Mouse (Mus musculus) midbrain, postnatal 0 days (tissue): ENCODE measurements around the gene Nob1. TPM values are rescaled to one million over a fixed set of nuclear protein-coding genes. Genes with fewer than 3 reads are reported as not detected.

ENCODE experiments used
- ATAC-seq: fragments of 200-750 bp; cut with Nextera tagmentation; 2 replicates; pipeline ENCODE4 v1.8.0; 2017; ENCODE audit warnings: moderate number of reproducible peaks, mild to moderate bottlenecking, moderate TSS enrichment, moderate library complexity; ENCODE audit not compliant: low FRiP score
- DNase-seq: peaks from one replicate; pipeline ENCODE4 v3.0.0-alpha.2; 2015; ENCODE audit warnings: low spot score
- H3K27ac ChIP-seq: fragments of 300-500 bp; sonication (generic); 2 replicates; pipeline ENCODE4 v1.5.1; 2014; ENCODE audit warnings: low read depth, mild to moderate bottlenecking, low read length, mixed read lengths
- H3K27me3 ChIP-seq: fragments of 300-500 bp; sonication (generic); 2 replicates; pipeline ENCODE4 v1.6.1; 2014; ENCODE audit warnings: low read length, control low read depth, mixed read lengths; ENCODE audit not compliant: insufficient read depth
- H3K36me3 ChIP-seq: fragments of 300-500 bp; sonication (generic); 2 replicates; pipeline ENCODE4 v1.6.1; 2014; ENCODE audit warnings: low read length, control low read depth, mixed read lengths; ENCODE audit not compliant: insufficient read depth
- H3K4me1 ChIP-seq: fragments of 300-500 bp; sonication (generic); 2 replicates; pipeline ENCODE4 v1.6.1; 2014; ENCODE audit warnings: mild to moderate bottlenecking, control low read depth, antibody characterized with exemption, low read length, mixed read lengths; ENCODE audit not compliant: insufficient read depth
- H3K4me2 ChIP-seq: fragments of 300-500 bp; sonication (generic); 2 replicates; pipeline ENCODE4 v1.6.1; 2014; ENCODE audit warnings: low read depth, mild to moderate bottlenecking, low read length, mixed read lengths; ENCODE audit not compliant: poor library complexity, severe bottlenecking
- H3K4me3 ChIP-seq: fragments of 300-500 bp; sonication (generic); 2 replicates; pipeline ENCODE4 v1.5.1; 2014; ENCODE audit warnings: low read depth, mild to moderate bottlenecking, low read length, moderate library complexity
- H3K9ac ChIP-seq: fragments of 300-500 bp; sonication (generic); replicated peaks from 2 replicates; pipeline ENCODE4 v1.6.1; 2014; ENCODE audit warnings: mild to moderate bottlenecking, low read length, moderate library complexity, mixed read lengths; ENCODE audit not compliant: poor library complexity, severe bottlenecking
- H3K9me3 ChIP-seq: fragments of 300-500 bp; sonication (generic); 2 replicates; pipeline ENCODE4 v1.6.1; 2016; ENCODE audit warnings: low read length, control low read depth
- CTCF ChIP-seq: IDR thresholded peaks from 2 replicates; pipeline ENCODE4 v1.5.1; 2016; ENCODE audit warnings: antibody characterized with exemption, mild to moderate bottlenecking
- WGBS: fragments of 180-500 bp; shearing (Covaris S2); extraction: QIAGEN DNeasy Blood & Tissue Kit; methylation state at CpG from one replicate; pipeline ENCODE4 v1.1.7; 2014; 5-methylcytosine and 5-hydroxymethylcytosine counted together
- polyA plus RNA-seq: library from polyadenylated mRNA; unstranded; fragments of >200 nt; fragmentation: Nextera tagmentation; extraction: Ambion mirVana; gene quantifications from 2 replicates; pipeline ENCODE4 v1.2.1, GENCODE M21; 2015
- total RNA-seq: library from RNA; depleted of rRNA; stranded (reverse); fragments of >200 nt; gene quantifications from 2 replicates; pipeline ENCODE4 v1.2.3, GENCODE M21; 2014; rRNA removed

Gene Nob1
- total RNA-seq (19.5 and 22.0 TPM in 2 replicates), polyA plus RNA-seq (47.3 and 52.7 TPM in 2 replicates)

DNA sequence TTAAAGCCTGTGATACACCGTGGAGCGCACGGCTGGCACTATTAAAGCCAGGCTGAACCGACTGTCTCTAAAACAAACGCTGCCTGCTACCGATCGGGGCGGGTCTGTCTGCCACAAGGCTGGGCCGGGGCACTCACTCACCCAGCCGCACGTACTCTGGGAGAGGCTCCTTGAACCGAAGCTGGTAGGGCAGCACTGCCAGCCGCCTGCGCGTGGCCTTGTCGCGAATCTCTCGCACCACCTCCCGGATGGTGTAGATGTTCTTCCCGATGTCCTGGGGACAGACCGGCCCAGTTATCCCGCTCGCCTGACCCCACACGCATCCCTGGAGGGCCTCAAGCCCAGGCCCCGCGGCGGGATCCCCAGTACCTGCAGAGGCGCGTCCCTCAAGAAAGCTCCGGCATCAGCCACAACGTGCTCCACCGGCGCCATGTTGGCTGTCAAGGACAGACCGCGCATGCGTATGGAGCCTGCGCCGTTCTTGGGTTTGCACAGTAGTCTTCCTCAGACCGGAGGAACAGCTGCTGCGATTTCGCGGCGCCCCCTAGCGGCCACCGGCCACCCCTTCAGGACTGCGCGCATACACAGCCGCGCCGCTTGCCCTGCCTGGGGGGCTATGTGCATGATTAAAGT is at the start of gene Nob1:
TSS of gene Nob1 (minus strand) at position 455 of the 633 bp plus-strand sequence.
- peaks cover 20% of the 10 kb centered on the region for H3K36me3 ChIP-seq
- DNase-seq = peak; percentile 98
- H3K27me3 ChIP-seq = no peaks in the 10 kb centered on the region
- peak within 1 kb of the TSS; percentile 81 for H3K9ac ChIP-seq
- no peaks in the 10 kb centered on the region for H3K9me3 ChIP-seq
- TF ChIP-seq CTCF = peak; percentile 99
- under 1% methylated on average over 50 of the region's 50 CpGs for WGBS
- H3K4me3 ChIP-seq = peak within 1 kb of the TSS; percentile 87
- peak within 1 kb of the TSS; percentile 78 for H3K27ac ChIP-seq
- peak within 1 kb of the TSS; percentile 61 for H3K4me2 ChIP-seq
- 0 out of 2 replicates have a peak, but pooled peaks cover 5% of the 10 kb centered on the region for H3K4me1 ChIP-seq
- peak; percentile 99 for ATAC-seq

DNA sequence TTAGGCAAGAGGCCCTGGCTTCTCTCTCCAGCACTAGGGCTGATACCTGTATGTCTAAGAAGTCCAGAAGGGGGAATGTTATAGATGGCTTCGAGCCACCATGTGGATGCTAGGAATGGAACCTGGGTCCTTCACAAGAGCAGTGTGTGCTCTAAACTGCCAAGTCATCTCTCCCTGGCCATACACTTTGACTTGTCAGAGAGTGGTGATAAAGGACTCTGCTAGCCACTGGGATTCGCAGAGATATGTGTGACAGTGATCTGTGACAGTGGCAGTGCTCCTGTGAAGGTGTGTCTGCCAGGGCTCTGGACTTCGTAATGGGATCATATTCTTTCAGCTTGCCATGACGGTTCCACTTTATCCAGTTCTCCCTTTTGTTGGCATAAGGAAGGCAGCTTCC is 48.5 kb upstream of the Nob1 start:
- no peaks in the 10 kb centered on the region for H3K9me3 ChIP-seq
- H3K4me3 ChIP-seq = no peak overlapping the region
- H3K4me2 ChIP-seq = no peak overlapping the region
- peaks cover 10% of the 10 kb centered on the region; the same call in 1 of the 2 replicates for H3K36me3 ChIP-seq
- H3K27ac ChIP-seq = no peak overlapping the region
- TF ChIP-seq CTCF = no peak
- DNase-seq (no peak), ATAC-seq (no peak)
- no peak overlapping the region for H3K9ac ChIP-seq
- WGBS = 93% methylated on average over 4 of the region's 4 CpGs
- no peaks in the 10 kb centered on the region for H3K27me3 ChIP-seq
- H3K4me1 ChIP-seq = no peaks in the 10 kb centered on the region

DNA sequence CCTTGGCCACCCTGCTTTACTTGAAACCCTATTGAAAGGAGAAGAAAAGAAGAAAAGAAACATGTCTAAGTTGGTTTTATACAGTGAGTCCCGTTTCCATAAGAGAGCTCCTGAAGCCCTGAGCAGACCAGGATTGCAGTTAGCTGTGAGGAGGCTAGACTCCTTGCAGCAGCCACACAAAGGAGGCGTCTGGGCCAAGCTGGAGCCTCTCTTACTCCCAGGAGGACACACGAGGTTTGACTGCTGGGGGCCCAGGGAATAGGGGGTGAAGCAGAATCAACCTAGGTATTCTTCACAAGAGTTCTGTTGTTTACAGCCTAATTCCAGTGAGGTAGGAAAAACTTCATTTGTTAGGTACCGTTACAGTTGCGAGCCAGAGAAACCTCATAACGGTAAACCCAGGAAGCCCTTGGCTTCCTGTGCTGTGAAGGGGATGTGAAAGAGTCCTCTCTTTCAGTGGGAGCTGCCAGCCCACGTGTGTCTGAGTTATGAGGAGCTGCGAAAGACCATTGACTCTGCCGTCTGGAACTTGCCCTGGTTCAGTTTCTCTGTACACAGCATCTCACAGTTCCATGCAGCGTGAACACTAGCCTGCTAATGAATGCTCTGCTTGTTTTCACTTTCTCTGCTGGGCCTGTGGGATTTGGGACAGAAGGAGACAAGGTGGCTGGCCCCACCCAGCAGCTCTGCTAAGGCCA is 47.7 kb upstream of the Nob1 start:
- Histone ChIP-seq H3K36me3 (peaks cover 12% of the 10 kb centered on the region; the same call in 1 of the 2 replicates), H3K27ac (no peak overlapping the region), H3K4me1 (no peaks in the 10 kb centered on the region), H3K9me3 (no peaks in the 10 kb centered on the region), H3K9ac (no peak overlapping the region), H3K27me3 (no peaks in the 10 kb centered on the region), H3K4me3 (no peak overlapping the region), H3K4me2 (no peak overlapping the region)
- DNase-seq (peak; percentile 32), ATAC-seq (no peak)
- TF ChIP-seq CTCF = no peak
- 72% methylated on average over 10 of the region's 10 CpGs for WGBS

DNA sequence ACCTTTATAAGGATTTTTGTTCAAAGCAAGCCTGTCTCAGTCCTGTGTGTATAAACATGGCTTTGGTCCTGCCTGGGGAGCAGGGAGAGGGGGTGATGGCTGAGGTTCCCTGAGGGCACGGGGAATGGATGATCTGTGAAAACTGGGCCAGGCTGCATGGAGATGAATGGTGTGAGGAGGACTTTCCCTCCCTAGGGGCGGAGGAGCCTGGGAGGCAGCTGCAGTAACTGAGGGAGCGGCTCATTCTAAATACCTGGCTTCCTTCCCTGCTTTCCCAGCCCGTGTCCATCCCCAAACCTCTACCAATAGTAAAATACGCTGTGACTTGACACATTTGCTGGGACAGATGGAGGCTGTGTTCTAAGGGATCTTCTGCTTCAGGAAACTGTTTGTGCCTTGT is 45.5 kb upstream of the Nob1 start:
- 75% methylated on average over 5 of the region's 5 CpGs for WGBS
- Histone ChIP-seq H3K27me3 (no peaks in the 10 kb centered on the region), H3K9me3 (no peaks in the 10 kb centered on the region), H3K4me2 (no peak overlapping the region), H3K4me1 (no peaks in the 10 kb centered on the region), H3K36me3 (peaks cover 19% of the 10 kb centered on the region; the same call in 1 of the 2 replicates), H3K27ac (no peak overlapping the region), H3K4me3 (no peak overlapping the region), H3K9ac (no peak overlapping the region)
- no peak for ATAC-seq
- TF ChIP-seq CTCF = no peak
- DNase-seq = no peak

DNA sequence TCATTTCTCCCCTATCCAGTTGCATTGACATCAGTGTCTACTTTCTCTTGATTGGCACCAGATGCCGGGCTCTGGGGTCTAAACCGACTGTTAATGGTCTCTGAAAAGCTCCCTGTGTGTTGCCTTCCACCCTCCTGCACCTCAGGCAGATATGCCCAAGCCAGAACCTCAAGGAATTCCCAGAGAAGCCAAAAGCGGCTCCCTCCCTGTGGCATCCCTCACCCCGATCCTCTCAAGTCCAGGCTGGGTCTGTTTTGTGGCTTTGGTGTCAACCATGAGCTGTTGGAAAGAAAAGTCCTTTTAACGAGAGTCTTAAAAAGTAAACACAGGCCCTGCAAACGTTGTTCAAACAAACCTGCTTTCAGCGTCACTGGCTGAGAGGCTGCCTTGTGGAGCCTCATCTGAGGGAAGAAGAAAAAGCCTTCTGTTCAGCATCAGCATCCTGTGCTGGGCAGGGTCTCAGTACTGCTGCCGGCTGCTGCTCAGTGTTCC is 44.0 kb upstream of the Nob1 start:
- no peaks in the 10 kb centered on the region for H3K4me1 ChIP-seq
- ATAC-seq = no peak
- TF ChIP-seq CTCF = no peak

DNA sequence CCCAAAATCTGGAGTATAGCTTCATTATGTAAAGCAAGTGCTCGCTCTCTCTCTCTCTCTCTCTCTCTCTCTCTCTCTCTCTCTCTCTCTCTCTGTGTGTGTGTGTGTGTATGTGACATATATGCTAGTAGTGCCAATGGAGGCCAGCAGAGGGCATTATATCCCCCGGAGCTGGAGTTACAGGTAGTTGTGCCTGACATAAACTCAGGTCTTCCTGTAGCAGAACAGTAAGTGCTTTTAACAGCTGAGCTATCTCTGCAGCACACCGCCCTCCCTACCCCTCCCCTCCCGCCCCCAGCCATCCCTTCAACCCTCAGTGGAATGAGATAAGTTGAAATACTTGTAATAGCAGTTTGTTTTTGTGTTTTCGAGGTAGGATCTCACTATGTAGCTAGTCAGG is 41.8 kb upstream of the Nob1 start:
- H3K36me3 ChIP-seq = peaks cover 26% of the 10 kb centered on the region
- no peak overlapping the region for H3K9ac ChIP-seq
- peak; percentile 54 for TF ChIP-seq CTCF
- no peak overlapping the region for H3K27ac ChIP-seq
- DNase-seq (no peak), ATAC-seq (no peak)
- 89% methylated on average over 5 of the region's 5 CpGs for WGBS
- H3K9me3 ChIP-seq = no peaks in the 10 kb centered on the region
- no peaks in the 10 kb centered on the region for H3K4me1 ChIP-seq
- no peaks in the 10 kb centered on the region for H3K27me3 ChIP-seq
- no peak overlapping the region for H3K4me3 ChIP-seq
- no peak overlapping the region for H3K4me2 ChIP-seq

More for the DNA sequence above, 44.0 kb upstream of the Nob1 start:
- Histone ChIP-seq H3K36me3 (peaks cover 24% of the 10 kb centered on the region), H3K27me3 (no peaks in the 10 kb centered on the region), H3K9me3 (no peaks in the 10 kb centered on the region), H3K9ac (no peak overlapping the region), H3K4me2 (no peak overlapping the region), H3K4me3 (no peak overlapping the region), H3K27ac (no peak overlapping the region)
- DNase-seq = no peak
- WGBS = 69% methylated on average over 8 of the region's 8 CpGs
